Comparison of ENCODE assay signal across 8 mouse cellular contexts in the genomic region with DNA sequence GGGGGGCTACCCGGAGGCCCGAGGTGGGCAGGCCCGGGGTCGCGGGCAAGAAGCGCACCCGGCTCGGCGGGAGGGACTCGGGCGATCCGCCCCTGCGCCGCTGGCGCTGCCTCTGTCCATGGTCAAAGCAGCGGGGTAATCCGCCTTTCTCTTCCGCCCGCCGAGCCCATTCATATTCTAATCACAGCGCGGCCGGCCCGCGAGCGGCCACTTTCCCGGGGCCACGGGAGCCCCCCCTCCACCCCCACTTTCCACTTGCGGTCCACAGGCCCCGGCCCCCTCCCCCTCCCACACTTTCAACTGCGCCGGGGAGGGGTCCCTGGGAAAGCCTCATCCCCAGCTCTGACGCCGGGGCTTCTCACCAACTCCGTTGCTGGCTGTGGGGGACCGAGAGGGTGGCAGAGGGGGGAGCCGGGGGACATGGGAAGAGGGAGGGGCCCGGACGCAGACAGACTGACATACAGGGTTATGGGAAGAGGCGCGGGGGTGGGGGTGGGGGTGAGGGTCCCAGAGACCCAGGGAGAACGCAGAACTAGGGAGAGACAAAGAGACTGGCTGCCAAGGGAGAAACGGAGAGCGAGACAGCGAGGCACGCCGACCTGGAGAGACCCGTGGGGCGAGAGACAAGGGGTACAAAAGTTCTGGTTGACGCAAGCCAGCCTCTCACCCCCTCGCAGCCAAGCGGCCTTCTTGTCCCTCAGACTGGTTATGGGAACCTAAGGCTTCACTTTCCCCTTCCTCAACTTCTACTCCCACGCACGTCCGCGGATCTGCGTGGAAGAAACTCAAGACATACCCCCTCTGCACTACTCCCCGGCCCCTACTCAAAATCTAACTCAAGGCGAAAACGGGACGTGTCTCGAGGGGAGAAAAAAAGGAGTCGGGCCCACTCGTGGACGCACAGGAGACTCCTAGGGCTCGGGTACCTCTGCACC. TPM values are rescaled to one million over a fixed set of nuclear protein-coding genes. Genes with fewer than 3 reads are reported as not detected.
A peak's percentile ranks its signal among the peaks of the same experiment; 100 is the strongest.
DNase-seq lines count a peak whose midpoint lies in the region; ATAC-seq lines count a peak whose summit lies in the region.

No protein-coding gene starts in this region.

- no peak overlapping the region for H3K9ac ChIP-seq in lung, embryonic 16.5 days (ENCODE audit: low read length)
- H3K9ac ChIP-seq in liver, embryonic 13.5 days = no peak overlapping the region

- WGBS in lung, embryonic 16.5 days = 1% methylated on average over 62 of the region's 66 CpGs
- WGBS in liver, embryonic 13.5 days (ENCODE audit: insufficient replicate concordance) = 2% methylated on average over 66 of the region's 66 CpGs

- DNase-seq in lung, postnatal 25 days (ENCODE audit: low spot score) = no peak
- DNase-seq in embryo, embryonic 9.5 days (ENCODE audit: extremely low spot score) = peak; percentile 83
- peak; percentile 23 to 52 for DNase-seq in heart, postnatal 14 days
- DNase-seq in liver, embryonic 13.5 days = no peak
- peak; percentile 25 for DNase-seq in retina, postnatal 7 days (ENCODE audit: low read depth, low spot score)
- DNase-seq in thymus, postnatal 36 days = no peak
- DNase-seq in urinary bladder, postnatal 25 days (ENCODE audit: low spot score) = no peak

- peak; percentile 34; the same call in 1 of the 2 replicates for ATAC-seq in lung, embryonic 16.5 days (ENCODE audit: low read depth)
- ATAC-seq in liver, embryonic 13.5 days (ENCODE audit: low read depth) = no peak

- peak overlapping the region; percentile 38 for H3K4me3 ChIP-seq in lung, embryonic 16.5 days (ENCODE audit: low read length)
- H3K4me3 ChIP-seq in liver, embryonic 13.5 days (replicated peaks) = peak overlapping the region; percentile 29

- H3K27me3 ChIP-seq in lung, embryonic 16.5 days (ENCODE audit: control insufficient read depth, insufficient read depth, low read depth, low read length) = peaks cover 82% of the 10 kb centered on the region
- peaks cover 89% of the 10 kb centered on the region for H3K27me3 ChIP-seq in liver, embryonic 13.5 days

- no peaks in the 10 kb centered on the region for H3K36me3 ChIP-seq in lung, embryonic 16.5 days (ENCODE audit: control insufficient read depth, insufficient read depth, low read length)
- H3K36me3 ChIP-seq in liver, embryonic 13.5 days = no peaks in the 10 kb centered on the region

- intact Hi-C loops in heart, postnatal 14 days (cut with DNase I) = no loop called here

- peaks cover 16% of the 10 kb centered on the region for H3K4me1 ChIP-seq in lung, embryonic 16.5 days (replicated peaks; ENCODE audit: control insufficient read depth, insufficient read depth, low read length)
- peaks cover 18% of the 10 kb centered on the region for H3K4me1 ChIP-seq in liver, embryonic 13.5 days (replicated peaks)

- H3K9me3 ChIP-seq in lung, embryonic 16.5 days (ENCODE audit: control insufficient read depth, low read length) = no peaks in the 10 kb centered on the region
- no peaks in the 10 kb centered on the region for H3K9me3 ChIP-seq in liver, embryonic 13.5 days (replicated peaks)

- H3K27ac ChIP-seq in lung, embryonic 16.5 days (ENCODE audit: low read length) = no peak overlapping the region
- H3K27ac ChIP-seq in liver, embryonic 13.5 days = no peak overlapping the region

- peak overlapping the region; percentile 53 for H3K4me2 ChIP-seq in lung, embryonic 16.5 days (ENCODE audit: low read depth, low read length)
- H3K4me2 ChIP-seq in liver, embryonic 13.5 days = peak overlapping the region; percentile 47

RNA-seq across cellular contexts. Expression of gene Rfx4, which starts 0.7 kb away (rescaled TPM):
- polyA plus RNA-seq in lung, embryonic 16.5 days (2015; fragmentation: Nextera tagmentation; extraction: Ambion mirVana) = 0.06 TPM in 1 of 2 replicates, not detected in the other
- under 1 TPM; 0.07 to 0.19 TPM for total RNA-seq in heart, postnatal 14 days (2021)
- not detected in 2 replicates for polyA plus RNA-seq in liver, embryonic 13.5 days (2015; fragmentation: Nextera tagmentation; extraction: Ambion mirVana)

Comparison
In these comparisons a context has a peak if more than half of its experiments do, and no peak if none do; other contexts are left out.
1. DNase-seq: peak in embryo, embryonic 9.5 days (single experiment), heart, postnatal 14 days (2 of 2) and retina, postnatal 7 days (single experiment); none in lung, postnatal 25 days (single experiment), liver, embryonic 13.5 days (single experiment), thymus, postnatal 36 days (0 of 2) and urinary bladder, postnatal 25 days (single experiment).